Mouse (Mus musculus) thymus, adult 2 months (tissue): ENCODE results near the gene Nme9. TPM values are rescaled to one million over a fixed set of nuclear protein-coding genes. Genes with fewer than 3 reads are reported as not detected.

Experiments
- DNase-seq: peaks from one replicate; pipeline ENCODE4 v3.0.0; 2021
- H3K27ac ChIP-seq: fragments of 200-500 bp; 2 replicates; pipeline ENCODE4 v1.5.1; 2012; ENCODE audit warnings: low read length, control low read depth; ENCODE audit not compliant: control insufficient read depth, insufficient read depth
- H3K27me3 ChIP-seq: fragments of 200-500 bp; 2 replicates; pipeline ENCODE4 v1.6.1; 2012; ENCODE audit warnings: mild to moderate bottlenecking, low read length, moderate library complexity, mixed read lengths; ENCODE audit not compliant: control insufficient read depth, insufficient read depth
- H3K36me3 ChIP-seq: fragments of 200-500 bp; 2 replicates; pipeline ENCODE4 v1.6.1; 2012; ENCODE audit warnings: mild to moderate bottlenecking, low read length, moderate library complexity; ENCODE audit not compliant: control insufficient read depth, insufficient read depth
- H3K4me1 ChIP-seq: fragments of 200-500 bp; replicated peaks from 2 replicates; pipeline ENCODE4 v1.6.1; 2012; ENCODE audit warnings: low read length; ENCODE audit not compliant: control insufficient read depth, insufficient read depth
- H3K4me3 ChIP-seq: fragments of 200-500 bp; 2 replicates; pipeline ENCODE4 v1.5.1; 2012; ENCODE audit warnings: mild to moderate bottlenecking, low read length, control low read depth, moderate library complexity; ENCODE audit not compliant: control insufficient read depth, insufficient read depth
- CTCF ChIP-seq: fragments of 200-500 bp; IDR thresholded peaks from 2 replicates; pipeline ENCODE4 v1.5.1; 2012; ENCODE audit warnings: mild to moderate bottlenecking, control low read depth, low read length, moderate library complexity, borderline replicate concordance; ENCODE audit not compliant: control insufficient read depth, poor library complexity, insufficient read depth; ENCODE audit errors: extremely low read depth
- POLR2A ChIP-seq: fragments of 200-500 bp; IDR thresholded peaks from 2 replicates; pipeline ENCODE4 v1.6.1; 2012; ENCODE audit warnings: mild to moderate bottlenecking, low read length, control low read depth, moderate library complexity; ENCODE audit not compliant: control insufficient read depth, poor library complexity, insufficient read depth; ENCODE audit errors: extremely low read depth
- WGBS: fragments of 180-500 bp; shearing (Covaris S2); methylation state at CpG from one replicate; pipeline ENCODE4 v1.1.7; 2018; 5-methylcytosine and 5-hydroxymethylcytosine counted together
- polyA plus RNA-seq: library from polyadenylated mRNA; depleted of rRNA; stranded (reverse); fragments of >200 nt; gene quantifications from 2 replicates; pipeline ENCODE4 v1.2.3, GENCODE M21; 2012

Gene Nme9
- polyA plus RNA-seq, 1 experiment: 0.43 TPM

DNA sequence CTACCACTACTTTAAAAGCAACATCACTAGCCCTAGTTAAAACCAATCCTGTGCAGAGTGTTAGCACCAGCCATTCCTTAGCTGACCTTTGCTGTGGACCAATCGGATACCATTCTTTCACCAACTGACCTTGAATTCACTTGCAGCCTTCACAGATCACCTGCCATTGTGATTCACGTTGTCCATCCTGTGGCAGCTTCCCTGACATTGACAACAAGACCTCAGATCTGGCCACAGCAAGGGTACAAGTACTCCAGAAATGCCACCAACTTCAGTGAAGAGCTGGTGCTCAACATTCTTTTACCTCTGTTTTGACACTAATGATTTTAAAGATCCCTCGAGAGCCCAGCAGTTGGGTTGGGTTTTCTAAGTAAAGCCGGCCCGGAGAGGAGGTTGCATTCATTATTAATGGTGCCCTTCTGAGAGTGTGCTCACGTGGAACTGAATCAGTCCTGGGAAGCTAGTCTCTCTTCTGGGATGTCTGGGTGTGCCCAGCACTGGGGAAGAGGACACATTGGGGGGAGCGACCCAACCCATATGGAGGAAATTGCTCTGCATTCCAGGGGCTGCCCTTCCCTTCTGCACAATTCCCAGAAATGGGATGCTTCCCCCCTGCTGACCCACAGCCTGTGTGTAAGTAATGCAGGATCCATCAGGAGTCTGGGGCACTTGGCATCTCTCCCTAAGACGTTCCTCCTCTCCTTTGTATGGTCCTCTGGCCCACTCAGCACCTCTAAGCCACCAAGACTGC is 31.1 kb upstream of the Nme9 start:
- 90% methylated on average over 8 of the region's 8 CpGs for WGBS
- H3K36me3 ChIP-seq: no peaks in the 10 kb centered on the region
- no peaks in the 10 kb centered on the region for H3K27me3 ChIP-seq
- TF ChIP-seq POLR2A (no peak), CTCF (no peak)
- no peak for DNase-seq
- peaks cover 7% of the 10 kb centered on the region for H3K4me1 ChIP-seq
- no peak overlapping the region for H3K27ac ChIP-seq
- no peak overlapping the region for H3K4me3 ChIP-seq

GRCm38 (mm10) chr9:99421914-99422313 is 29.4 kb upstream of the Nme9 start:
- Histone ChIP-seq H3K4me1 (peaks cover 2% of the 10 kb centered on the region), H3K27me3 (no peaks in the 10 kb centered on the region), H3K36me3 (no peaks in the 10 kb centered on the region), H3K27ac (no peak overlapping the region), H3K4me3 (no peak overlapping the region)
- 31% methylated on average over 3 of the region's 3 CpGs for WGBS
- no peak for DNase-seq
- TF ChIP-seq CTCF: no peak
- TF ChIP-seq POLR2A: no peak

DNA sequence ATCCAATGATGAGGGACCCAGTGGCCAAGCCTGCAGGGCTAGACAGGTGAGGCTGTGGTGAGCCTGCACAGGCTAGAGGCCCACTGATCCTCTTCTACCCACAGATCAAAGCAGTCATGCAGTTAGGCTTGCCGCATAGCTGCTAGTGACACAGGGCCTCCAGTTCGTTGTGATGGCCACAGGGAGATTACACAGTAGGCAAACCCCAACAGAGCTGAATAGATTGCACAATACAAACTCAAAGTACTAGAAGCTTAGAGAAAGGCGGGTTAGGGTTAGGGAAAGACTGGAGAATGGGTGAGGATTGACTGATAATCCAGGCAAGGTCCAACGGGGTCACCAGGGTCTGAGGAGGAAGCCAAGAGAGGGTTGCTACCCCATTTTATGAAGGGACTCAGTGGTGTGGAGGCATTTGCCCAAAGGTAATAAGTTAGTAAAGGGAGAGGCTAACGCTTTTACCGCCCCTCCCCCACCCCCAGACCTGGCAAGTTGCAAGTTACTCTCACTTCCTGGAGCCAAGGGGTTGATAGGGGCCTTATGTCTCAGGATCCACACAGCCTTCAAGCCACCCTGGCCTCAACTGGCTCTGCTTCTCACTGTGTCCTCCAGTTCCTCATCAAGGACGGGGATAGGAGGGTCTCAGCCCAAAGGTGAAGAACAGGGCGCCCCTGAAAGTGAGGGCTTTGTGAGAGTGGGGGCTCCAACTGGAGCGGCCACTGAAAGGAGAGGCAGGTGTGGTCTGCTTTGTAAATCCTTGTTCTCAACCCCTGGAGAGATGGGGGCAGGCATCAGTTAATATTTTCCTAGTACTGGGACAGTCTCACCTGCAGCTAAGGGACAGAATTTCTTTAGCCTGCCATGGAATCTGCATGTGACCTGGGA is 27.3 kb upstream of the Nme9 start:
- Histone ChIP-seq H3K4me1 (no peaks in the 10 kb centered on the region; the same call in none of the 2 replicates), H3K27ac (no peak overlapping the region), H3K4me3 (no peak overlapping the region), H3K36me3 (no peaks in the 10 kb centered on the region), H3K27me3 (no peaks in the 10 kb centered on the region)
- WGBS: 75% methylated on average over 9 of the region's 9 CpGs
- TF ChIP-seq CTCF (no peak), POLR2A (no peak)
- DNase-seq: no peak

DNA sequence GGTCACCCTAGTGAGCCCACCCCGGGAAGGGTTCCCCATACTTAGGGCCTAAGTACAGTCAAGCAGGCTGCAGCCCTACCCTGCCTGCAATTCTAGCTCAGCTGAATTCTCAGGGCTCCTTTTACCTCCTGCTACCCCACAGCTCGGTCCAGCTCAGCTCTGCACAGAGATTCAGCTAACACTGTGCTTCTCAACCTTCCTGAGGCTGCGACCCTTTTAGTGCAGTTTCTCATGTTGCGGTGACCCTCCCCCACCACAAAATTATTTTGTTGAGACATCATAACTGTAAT is 26.8 kb upstream of the Nme9 start:
- Histone ChIP-seq H3K27ac (no peak overlapping the region), H3K27me3 (no peaks in the 10 kb centered on the region), H3K36me3 (no peaks in the 10 kb centered on the region), H3K4me1 (no peaks in the 10 kb centered on the region; the same call in none of the 2 replicates), H3K4me3 (no peak overlapping the region)
- 93% methylated on average over 4 of the region's 4 CpGs for WGBS
- no peak for DNase-seq
- TF ChIP-seq CTCF (no peak), POLR2A (no peak)

DNA sequence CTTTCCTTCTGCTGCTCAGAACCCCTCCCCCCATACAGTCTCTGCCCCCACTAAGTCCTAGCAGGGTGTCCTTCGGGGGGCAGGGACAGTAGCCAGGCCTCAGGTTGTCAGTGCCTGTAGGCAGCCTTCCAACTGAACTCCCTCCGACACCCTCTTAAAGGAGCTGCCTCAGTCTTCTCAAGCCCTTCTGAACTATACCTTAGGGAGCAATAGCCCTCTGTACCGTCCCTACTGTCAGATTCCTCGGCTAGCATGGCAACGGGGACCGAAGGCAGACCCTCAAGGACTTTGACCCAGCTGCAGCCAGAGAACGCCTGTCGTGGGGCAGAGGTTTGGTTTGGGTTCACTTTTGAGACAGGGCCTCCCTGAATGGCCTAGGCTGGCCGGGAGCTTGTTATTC is 26.0 kb upstream of the Nme9 start:
- H3K27ac ChIP-seq: no peak overlapping the region
- DNase-seq: no peak
- no peaks in the 10 kb centered on the region for H3K27me3 ChIP-seq

DNA sequence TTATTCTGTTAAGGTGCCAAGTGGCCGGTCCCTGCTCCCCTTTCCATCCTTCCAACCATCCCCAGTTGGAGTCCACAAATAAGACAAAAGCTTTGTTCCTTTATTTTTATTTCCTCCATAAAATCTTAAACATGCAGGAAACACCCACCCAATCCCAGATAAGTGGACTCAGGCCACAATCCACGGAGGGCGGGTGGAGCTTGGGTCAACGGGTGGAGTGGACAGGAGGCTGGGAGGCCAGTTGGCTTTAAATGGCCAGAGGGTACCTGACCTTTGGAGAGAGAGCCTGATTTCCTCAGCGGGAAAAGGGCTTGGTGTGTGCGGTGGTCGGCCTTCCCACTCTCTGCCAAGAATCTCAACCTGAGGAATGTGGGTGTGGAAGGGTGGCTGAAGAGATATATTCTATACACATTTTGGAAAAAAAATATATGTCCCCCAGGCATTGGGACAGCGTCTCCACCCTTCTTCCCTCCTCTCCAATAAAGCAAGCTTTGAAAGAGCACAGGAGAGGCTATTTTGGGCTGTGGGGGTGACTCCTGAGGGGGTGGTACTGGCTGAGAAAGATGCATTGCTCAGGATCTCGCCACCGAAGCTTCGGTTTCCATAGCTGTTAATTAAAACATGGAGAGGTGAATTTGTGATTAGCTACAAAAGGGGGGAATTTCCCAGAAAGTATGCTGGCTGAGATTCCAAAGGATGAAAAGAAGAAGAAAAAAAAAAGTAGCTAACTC is 22.5 kb upstream of the Nme9 start:
- Histone ChIP-seq H3K27me3 (no peaks in the 10 kb centered on the region), H3K27ac (no peak overlapping the region), H3K36me3 (no peaks in the 10 kb centered on the region), H3K4me3 (no peak overlapping the region), H3K4me1 (no peaks in the 10 kb centered on the region)
- no peak for DNase-seq
- TF ChIP-seq CTCF (no peak), POLR2A (no peak)
- 90% methylated on average over 11 of the region's 11 CpGs for WGBS

More for the DNA sequence above, 26.0 kb upstream of the Nme9 start:
- TF ChIP-seq POLR2A (no peak), CTCF (no peak)
- 95% methylated on average over 9 of the region's 9 CpGs for WGBS
- Histone ChIP-seq H3K36me3 (no peaks in the 10 kb centered on the region), H3K4me3 (no peak overlapping the region), H3K4me1 (no peaks in the 10 kb centered on the region; the same call in none of the 2 replicates)
